Mouse (Mus musculus): ENCODE measurements around the gene Spef2. TPM values are rescaled to one million over a fixed set of nuclear protein-coding genes. Genes with fewer than 3 reads are reported as not detected.
"Not testable (repeated sequence)": the region's sequence is repeated elsewhere in the genome, so short reads cannot be mapped to it uniquely, and the experiment has no call there.

Spef2 gene
- polyA plus RNA-seq, 1 experiment from 2014 or later = 0.53 TPM

DNA sequence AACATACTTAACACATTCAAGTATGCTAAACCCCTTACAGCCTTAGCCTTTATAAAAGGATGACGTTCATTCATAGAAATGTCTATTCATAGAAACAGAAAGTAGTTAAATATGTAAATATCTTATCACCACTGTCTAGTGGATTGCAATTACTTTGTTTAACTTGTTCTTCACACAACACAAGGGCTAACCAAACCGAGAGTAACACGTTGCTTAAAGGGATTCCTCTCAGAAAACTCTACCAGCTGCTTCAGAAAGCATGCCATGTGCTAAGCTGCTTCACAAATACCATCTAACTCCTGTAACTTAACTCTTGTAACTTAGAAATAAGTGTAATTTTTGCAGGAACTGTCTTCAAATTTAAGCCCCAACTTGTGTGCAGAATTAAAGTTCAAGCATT, 35.0 kb downstream of the Spef2 start:
- H3K27ac ChIP-seq (replicated peaks) = no peak overlapping the region
- H3K9ac ChIP-seq = no peak overlapping the region
- no peak for ATAC-seq (ENCODE audit: low read depth)
- no peak overlapping the region for H3K4me2 ChIP-seq
- H3K4me3 ChIP-seq = no peak overlapping the region
- no peaks in the 10 kb centered on the region for H3K27me3 ChIP-seq
- 82% methylated on average over 3 of the region's 3 CpGs for WGBS
- H3K9me3 ChIP-seq = no peaks in the 10 kb centered on the region
- H3K4me1 ChIP-seq (replicated peaks) = no peaks in the 10 kb centered on the region
- H3K36me3 ChIP-seq = no peaks in the 10 kb centered on the region

DNA sequence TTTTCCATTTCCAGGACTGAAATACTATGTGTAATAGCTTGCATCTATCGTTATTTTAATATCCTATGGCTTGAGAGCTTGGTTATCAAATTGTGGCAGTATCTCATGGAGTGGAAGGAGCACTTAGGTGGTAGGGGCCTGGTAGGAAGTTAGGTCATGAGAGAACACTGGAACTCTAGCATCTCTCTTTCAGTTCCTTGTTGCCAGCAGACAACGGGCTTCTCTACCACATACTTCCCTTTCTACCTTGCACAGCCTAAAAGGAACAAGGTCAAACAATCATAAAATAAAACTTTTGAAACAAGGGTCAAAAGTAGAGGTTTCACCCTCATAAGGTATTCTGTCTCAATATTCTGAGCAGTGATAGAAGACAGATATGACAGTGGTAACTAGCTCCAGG, 38.3 kb downstream of the Spef2 start:
- ATAC-seq (ENCODE audit: low read depth) = no peak
- Histone ChIP-seq H3K9ac (no peak overlapping the region), H3K27ac (replicated peaks) (no peak overlapping the region), H3K4me2 (no peak overlapping the region), H3K4me1 (replicated peaks) (no peaks in the 10 kb centered on the region), H3K27me3 (no peaks in the 10 kb centered on the region), H3K36me3 (no peaks in the 10 kb centered on the region), H3K4me3 (no peak overlapping the region), H3K9me3 (no peaks in the 10 kb centered on the region)
- 91% methylated on average over 2 of the region's 2 CpGs for WGBS

- no peak overlapping the region for H3K27ac ChIP-seq (replicated peaks)
- H3K36me3 ChIP-seq = no peaks in the 10 kb centered on the region
- no peak overlapping the region for H3K9ac ChIP-seq
- H3K9me3 ChIP-seq = no peaks in the 10 kb centered on the region
- ATAC-seq (ENCODE audit: low read depth) = no peak
- no peak overlapping the region for H3K4me2 ChIP-seq
- WGBS = 83% methylated on average over 2 of the region's 2 CpGs
- no peaks in the 10 kb centered on the region for H3K4me1 ChIP-seq (replicated peaks)
- no peaks in the 10 kb centered on the region for H3K27me3 ChIP-seq
- H3K4me3 ChIP-seq = no peak overlapping the region
These were observed 42.7 kb downstream of the Spef2 start for GRCm38 (mm10) chr15:9705830-9706450.

DNA sequence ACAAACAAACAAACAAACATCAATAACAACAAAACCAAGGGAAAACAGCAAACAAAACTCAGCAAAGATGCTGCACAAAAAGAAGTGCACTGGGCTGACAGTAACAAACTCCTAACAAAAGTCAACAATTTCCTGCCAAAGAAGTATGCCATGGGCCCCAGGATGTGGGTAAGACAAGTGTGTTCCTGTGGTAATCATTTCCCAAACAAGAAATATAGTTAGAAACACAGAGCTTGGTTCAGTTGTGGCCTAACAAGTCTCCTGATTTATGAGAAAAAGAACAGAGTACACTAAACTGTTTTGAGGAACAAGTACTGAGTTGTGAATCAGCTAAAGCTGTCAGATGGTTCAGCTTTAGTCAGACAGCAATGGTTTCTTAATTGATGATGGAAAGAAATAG, 46.8 kb downstream of the Spef2 start:
- Histone ChIP-seq H3K9ac (no peak overlapping the region), H3K4me1 (replicated peaks) (no peaks in the 10 kb centered on the region), H3K27me3 (no peaks in the 10 kb centered on the region), H3K4me3 (no peak overlapping the region), H3K36me3 (no peaks in the 10 kb centered on the region), H3K4me2 (no peak overlapping the region), H3K27ac (replicated peaks) (no peak overlapping the region), H3K9me3 (no peaks in the 10 kb centered on the region)
- no peak for ATAC-seq (ENCODE audit: low read depth)

DNA sequence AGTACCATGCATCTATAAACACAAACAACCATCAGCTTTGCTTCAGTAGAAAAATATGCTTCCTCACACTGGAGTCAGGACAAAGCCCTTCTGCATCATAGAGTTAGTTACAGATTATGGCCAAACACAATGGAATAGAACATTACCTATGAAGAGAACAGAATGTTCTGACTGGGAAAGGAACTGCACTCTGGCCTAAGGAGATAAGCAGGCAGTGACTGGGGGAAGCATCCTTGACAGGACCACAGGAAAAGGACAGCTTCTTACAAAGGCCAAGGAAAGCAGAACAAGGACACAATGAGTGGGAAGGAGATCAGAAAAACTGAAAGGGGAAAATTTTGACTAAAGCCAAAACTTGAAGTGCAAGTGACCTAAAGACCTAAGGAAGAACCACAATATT, 56.9 kb downstream of the Spef2 start:
- Histone ChIP-seq H3K27me3 (no peaks in the 10 kb centered on the region), H3K9ac (no peak overlapping the region), H3K4me3 (no peak overlapping the region), H3K4me2 (no peak overlapping the region), H3K4me1 (replicated peaks) (no peaks in the 10 kb centered on the region), H3K9me3 (no peaks in the 10 kb centered on the region), H3K36me3 (no peaks in the 10 kb centered on the region), H3K27ac (replicated peaks) (no peak overlapping the region)
- ATAC-seq (ENCODE audit: low read depth) = no peak

DNA sequence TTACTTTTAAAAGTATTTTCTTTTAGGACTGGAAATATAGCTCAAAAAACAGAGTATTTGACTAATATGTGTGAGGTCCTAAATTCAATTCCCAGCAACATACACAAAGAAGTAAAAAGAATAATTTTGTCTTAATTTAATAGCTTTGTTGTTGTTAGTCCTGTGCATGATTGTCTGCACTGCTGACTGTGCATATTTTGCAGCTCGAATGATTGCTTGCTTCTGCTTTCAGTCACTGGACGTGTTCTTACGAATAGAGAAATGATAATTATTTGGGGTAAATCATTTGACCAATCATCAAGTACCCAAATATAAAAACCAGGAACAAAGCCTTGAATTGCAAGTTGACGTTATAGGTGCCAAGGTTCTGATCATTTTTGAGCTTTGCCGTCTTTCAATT, 57.8 kb downstream of the Spef2 start:
- 86% methylated on average over 5 of the region's 5 CpGs for WGBS
- Histone ChIP-seq H3K4me3 (no peak overlapping the region), H3K9ac (no peak overlapping the region), H3K4me2 (no peak overlapping the region), H3K9me3 (no peaks in the 10 kb centered on the region), H3K27me3 (no peaks in the 10 kb centered on the region), H3K4me1 (replicated peaks) (no peaks in the 10 kb centered on the region), H3K27ac (replicated peaks) (no peak overlapping the region), H3K36me3 (no peaks in the 10 kb centered on the region)
- ATAC-seq (ENCODE audit: low read depth) = no peak

DNA sequence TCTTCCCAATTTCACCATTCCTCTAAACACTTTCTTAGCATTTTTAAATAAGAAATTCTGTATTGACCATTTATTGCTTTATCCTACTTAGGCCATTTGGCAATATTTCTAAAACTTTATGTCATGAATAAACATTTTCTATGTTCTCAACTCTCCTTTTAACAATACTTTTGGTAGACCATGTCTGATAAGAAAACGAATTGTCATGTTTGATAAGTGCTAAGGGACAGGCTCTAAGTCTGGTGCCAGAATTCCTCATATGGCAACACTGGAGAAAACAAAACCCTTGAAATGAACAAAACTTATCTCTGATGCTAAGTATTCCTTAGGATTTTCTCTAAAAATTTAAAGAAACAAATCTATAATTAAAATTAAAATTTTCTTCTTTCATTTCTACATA, 58.2 kb downstream of the Spef2 start:
- H3K27ac ChIP-seq (replicated peaks) = no peak overlapping the region
- ATAC-seq (ENCODE audit: low read depth) = no peak
- H3K9ac ChIP-seq = no peak overlapping the region
- H3K27me3 ChIP-seq = no peaks in the 10 kb centered on the region
- no peak overlapping the region for H3K4me3 ChIP-seq
- WGBS = 70% methylated on average over 1 of the region's 1 CpGs
- H3K4me1 ChIP-seq (replicated peaks) = no peaks in the 10 kb centered on the region
- H3K9me3 ChIP-seq = no peaks in the 10 kb centered on the region
- no peak overlapping the region for H3K4me2 ChIP-seq
- no peaks in the 10 kb centered on the region for H3K36me3 ChIP-seq

DNA sequence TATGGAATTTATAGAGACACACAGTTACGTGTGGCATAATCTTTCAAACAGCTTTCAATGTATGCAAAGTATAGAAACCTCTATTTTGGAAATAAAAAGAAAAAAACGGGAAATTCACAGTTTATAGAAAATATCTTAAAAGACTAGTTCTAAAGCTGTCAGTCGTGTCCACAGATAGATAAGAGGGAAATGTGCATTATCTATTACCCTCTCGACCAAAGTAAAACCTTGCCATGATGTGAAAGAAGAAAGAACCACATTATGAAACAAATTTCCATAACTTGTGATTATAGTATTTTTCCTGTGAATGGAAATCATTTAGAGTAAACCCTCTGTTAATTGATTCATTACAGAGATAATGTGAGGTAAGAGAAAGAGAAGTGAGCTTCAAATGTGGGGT, 65.2 kb downstream of the Spef2 start:
- Histone ChIP-seq H3K4me3 (no peak overlapping the region), H3K27me3 (no peaks in the 10 kb centered on the region), H3K4me2 (no peak overlapping the region), H3K36me3 (no peaks in the 10 kb centered on the region), H3K4me1 (replicated peaks) (no peaks in the 10 kb centered on the region), H3K9ac (no peak overlapping the region), H3K27ac (replicated peaks) (no peak overlapping the region), H3K9me3 (no peaks in the 10 kb centered on the region)
- no peak for ATAC-seq (ENCODE audit: low read depth)
- WGBS = 85% methylated on average over 4 of the region's 4 CpGs

- H3K4me2 ChIP-seq = no peak overlapping the region
- H3K27ac ChIP-seq (replicated peaks) = no peak overlapping the region
- no peaks in the 10 kb centered on the region for H3K27me3 ChIP-seq
- no peak for ATAC-seq (ENCODE audit: low read depth)
- no peak overlapping the region for H3K4me3 ChIP-seq
- WGBS = 81% methylated on average over 9 of the region's 9 CpGs
- no peaks in the 10 kb centered on the region for H3K4me1 ChIP-seq (replicated peaks)
- no peak overlapping the region for H3K9ac ChIP-seq
- H3K9me3 ChIP-seq = no peaks in the 10 kb centered on the region
- H3K36me3 ChIP-seq = no peaks in the 10 kb centered on the region
These were observed 71.2 kb downstream of the Spef2 start for GRCm38 (mm10) chr15:9677343-9678036.

- H3K27ac ChIP-seq (replicated peaks) = no peak overlapping the region
- H3K4me1 ChIP-seq (replicated peaks) = no peaks in the 10 kb centered on the region
- H3K4me3 ChIP-seq = no peak overlapping the region
- no peaks in the 10 kb centered on the region for H3K9me3 ChIP-seq
- 92% methylated on average over 4 of the region's 4 CpGs for WGBS
- no peak for ATAC-seq (ENCODE audit: low read depth)
- H3K4me2 ChIP-seq = no peak overlapping the region
- H3K9ac ChIP-seq = no peak overlapping the region
- no peaks in the 10 kb centered on the region for H3K36me3 ChIP-seq
- no peaks in the 10 kb centered on the region for H3K27me3 ChIP-seq
These were observed 80.1 kb downstream of the Spef2 start for GRCm38 (mm10) chr15:9668575-9668974.

- not testable (repeated sequence) for H3K27ac ChIP-seq (replicated peaks); H3K4me2 ChIP-seq; H3K36me3 ChIP-seq; H3K9ac ChIP-seq; H3K27me3 ChIP-seq; H3K9me3 ChIP-seq; H3K4me1 ChIP-seq (replicated peaks); ATAC-seq (ENCODE audit: low read depth); H3K4me3 ChIP-seq
- 92% methylated on average over 2 of the region's 2 CpGs for WGBS
These were observed 83.7 kb downstream of the Spef2 start for GRCm38 (mm10) chr15:9664948-9665347.

- Histone ChIP-seq H3K27ac (replicated peaks) (no peak overlapping the region), H3K4me1 (replicated peaks) (no peaks in the 10 kb centered on the region), H3K9me3 (no peaks in the 10 kb centered on the region), H3K4me3 (no peak overlapping the region), H3K4me2 (no peak overlapping the region), H3K9ac (no peak overlapping the region), H3K27me3 (no peaks in the 10 kb centered on the region), H3K36me3 (no peaks in the 10 kb centered on the region)
- ATAC-seq (ENCODE audit: low read depth) = no peak
- 88% methylated on average over 1 of the region's 1 CpGs for whole genome bisulfite sequencing
These were observed 87.5 kb downstream of the Spef2 start for GRCm38 (mm10) chr15:9661215-9661614.

- Histone ChIP-seq H3K27ac (replicated peaks) (no peak overlapping the region), H3K9ac (no peak overlapping the region), H3K36me3 (no peaks in the 10 kb centered on the region), H3K4me3 (no peak overlapping the region), H3K9me3 (no peaks in the 10 kb centered on the region), H3K27me3 (no peaks in the 10 kb centered on the region), H3K4me1 (replicated peaks) (no peaks in the 10 kb centered on the region), H3K4me2 (no peak overlapping the region)
- no peak for ATAC-seq (ENCODE audit: low read depth)
- 94% methylated on average over 12 of the region's 12 CpGs for WGBS
These were observed 114.2 kb downstream of the Spef2 start for GRCm38 (mm10) chr15:9634471-9634870.
